Mouse (Mus musculus) heart, embryonic 16.5 days (tissue): ENCODE data around the gene Smg9. TPM values are rescaled to one million over a fixed set of nuclear protein-coding genes. Genes with fewer than 3 reads are reported as not detected.
A peak's percentile ranks its signal among the peaks of the same experiment; 100 is the strongest.

Experiments
- ATAC-seq: fragments of 200-750 bp; cut with Nextera tagmentation; replicated peaks from 2 replicates; pipeline ENCODE4 v1.8.0; 2017; ENCODE audit warnings: moderate number of reproducible peaks; ENCODE audit not compliant: insufficient read depth, low FRiP score; ENCODE audit errors: extremely low read depth
- H3K27ac ChIP-seq: fragments of 300-500 bp; sonication (generic); 2 replicates; pipeline ENCODE4 v1.5.1; 2014; ENCODE audit warnings: mild to moderate bottlenecking, low read length, control low read depth, moderate library complexity
- H3K27me3 ChIP-seq: fragments of 300-500 bp; sonication (generic); 2 replicates; pipeline ENCODE4 v1.6.1; 2014; ENCODE audit warnings: low read length, mixed read lengths; ENCODE audit not compliant: control insufficient read depth, insufficient read depth
- H3K36me3 ChIP-seq: fragments of 300-500 bp; sonication (generic); 2 replicates; pipeline ENCODE4 v1.6.1; 2014; ENCODE audit not compliant: control insufficient read depth, insufficient read depth
- H3K4me1 ChIP-seq: fragments of 300-500 bp; sonication (generic); 2 replicates; pipeline ENCODE4 v1.6.1; 2014; ENCODE audit warnings: low read length, mixed read lengths; ENCODE audit not compliant: control insufficient read depth, insufficient read depth
- H3K4me2 ChIP-seq: fragments of 300-500 bp; sonication (generic); 2 replicates; pipeline ENCODE4 v1.6.1; 2014; ENCODE audit warnings: low read depth, mild to moderate bottlenecking, control low read depth, low read length
- H3K4me3 ChIP-seq: fragments of 300-500 bp; sonication (generic); 2 replicates; pipeline ENCODE4 v1.5.1; 2014; ENCODE audit warnings: mild to moderate bottlenecking, control low read depth, low read length
- H3K9ac ChIP-seq: fragments of 300-500 bp; sonication (generic); 2 replicates; pipeline ENCODE4 v1.6.1; 2014; ENCODE audit warnings: low read length, control low read depth
- H3K9me3 ChIP-seq: fragments of 300-500 bp; sonication (generic); replicated peaks from 2 replicates; pipeline ENCODE4 v1.6.1; 2016; ENCODE audit warnings: low read length; ENCODE audit not compliant: control insufficient read depth
- WGBS: fragments of 180-500 bp; shearing (Covaris S2); extraction: QIAGEN DNeasy Blood & Tissue Kit; methylation state at CpG from one replicate; pipeline ENCODE4 v1.1.7; 2014; 5-methylcytosine and 5-hydroxymethylcytosine counted together
- polyA plus RNA-seq: library from polyadenylated mRNA; unstranded; fragments of >200 nt; fragmentation: Nextera tagmentation; extraction: Ambion mirVana; gene quantifications from 2 replicates; pipeline ENCODE4 v1.2.1, GENCODE M21; 2015

Gene Smg9
- 18.7 and 20.5 TPM in 2 replicates for polyA plus RNA-seq

DNA sequence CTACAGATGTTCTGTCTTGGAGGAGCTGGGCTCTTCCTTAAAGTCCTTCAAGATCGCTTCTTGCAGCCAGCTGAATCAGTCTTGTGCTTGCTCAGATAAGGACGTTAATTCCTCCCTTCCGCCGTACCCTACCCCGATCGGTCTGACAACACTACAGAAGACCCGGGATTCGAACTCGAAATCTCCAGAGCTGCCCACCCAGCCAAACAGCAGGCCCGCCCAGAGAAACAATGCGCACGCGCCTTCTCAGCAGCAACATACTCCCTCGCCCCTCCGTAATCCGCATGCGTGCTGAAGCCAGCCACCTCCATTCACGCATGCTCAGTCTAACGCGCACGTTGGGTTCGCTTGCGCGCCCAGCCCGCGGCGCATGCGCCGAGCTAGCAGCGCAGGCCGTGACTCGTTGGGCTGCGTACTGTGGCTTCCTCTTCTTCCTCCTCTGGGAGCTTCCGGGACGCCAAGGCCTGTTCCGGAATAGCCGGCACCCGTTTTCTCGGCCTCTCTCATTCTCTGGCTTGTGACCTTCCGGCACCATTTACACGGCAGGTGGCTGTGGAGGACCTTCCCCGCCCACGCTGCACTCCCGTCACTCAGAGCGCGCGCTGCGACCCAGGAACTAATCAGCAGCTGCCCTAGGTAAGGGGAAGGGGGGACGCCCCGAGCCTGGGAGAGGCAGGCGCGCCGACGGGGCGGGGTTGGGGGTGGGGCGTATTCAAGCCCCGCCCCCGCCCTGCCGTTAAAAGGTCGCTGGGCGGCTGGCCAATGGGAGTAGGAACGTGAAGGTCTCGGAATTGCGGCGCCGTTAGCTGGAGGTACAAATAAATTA, at the start of gene Smg9:
TSS of gene Smg9 (plus strand) at position 364 of the 826 bp plus-strand sequence.
- no peaks in the 10 kb centered on the region for H3K27me3 ChIP-seq
- H3K9ac ChIP-seq, result peak within 1 kb of the TSS; percentile 78
- H3K36me3 ChIP-seq, result peaks cover 11% of the 10 kb centered on the region; the same call in 1 of the 2 replicates
- ATAC-seq, result peak; percentile 96
- H3K27ac ChIP-seq, result peak within 1 kb of the TSS; percentile 97
- H3K9me3 ChIP-seq, result no peaks in the 10 kb centered on the region
- peak within 1 kb of the TSS; percentile 64 for H3K4me2 ChIP-seq
- H3K4me3 ChIP-seq, result peak within 1 kb of the TSS; percentile 67
- 2% methylated on average over 66 of the region's 66 CpGs for WGBS
- H3K4me1 ChIP-seq, result no peaks in the 10 kb centered on the region; the same call in 1 of the 2 replicates

DNA sequence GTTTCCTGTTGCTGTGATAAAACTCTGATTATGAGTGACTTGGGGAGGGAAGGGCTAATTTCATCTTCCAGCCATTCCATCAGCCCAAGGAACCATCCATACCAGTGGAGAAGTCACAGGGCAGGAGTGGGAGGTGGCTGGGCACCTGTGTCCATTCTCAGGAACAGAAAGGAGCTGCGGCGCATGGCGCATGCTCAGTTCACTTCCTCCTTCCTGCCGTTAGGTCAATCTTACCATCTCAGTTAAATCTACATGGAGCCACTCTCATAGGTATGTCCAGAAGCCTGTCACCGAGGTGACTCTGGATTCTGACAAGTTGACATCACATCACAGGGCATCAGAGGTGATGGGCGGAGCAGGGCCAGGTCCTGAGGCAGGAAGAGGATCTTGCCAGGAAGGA, 43.8 kb upstream of the Smg9 start:
- Histone ChIP-seq H3K4me3 (no peak overlapping the region), H3K9me3 (0 out of 2 replicates have a peak, but pooled peaks cover 5% of the 10 kb centered on the region), H3K4me1 (no peaks in the 10 kb centered on the region), H3K27me3 (no peaks in the 10 kb centered on the region; the same call in 1 of the 2 replicates), H3K36me3 (no peaks in the 10 kb centered on the region), H3K9ac (no peak overlapping the region), H3K4me2 (no peak overlapping the region), H3K27ac (no peak overlapping the region)
- 82% methylated on average over 6 of the region's 6 CpGs for WGBS
- no peak for ATAC-seq

DNA sequence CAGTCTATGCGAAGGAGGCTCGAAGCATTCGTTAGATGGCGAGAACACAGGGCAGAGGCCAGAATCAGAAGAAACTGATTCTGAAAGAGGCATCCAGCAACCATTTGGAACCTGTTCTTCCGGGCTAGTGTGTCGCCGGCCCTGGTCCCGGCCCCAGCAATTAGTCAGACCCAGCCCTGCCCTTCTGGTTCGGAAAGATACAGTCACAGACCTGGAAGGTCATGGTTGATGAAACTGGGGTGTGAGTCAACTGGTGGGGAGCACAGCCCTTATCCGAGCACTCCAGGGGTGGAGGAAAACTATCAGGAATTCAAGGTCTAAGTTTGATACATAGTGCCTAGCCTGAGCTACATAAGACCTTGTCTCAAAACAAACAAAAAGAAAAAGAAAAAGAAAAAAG, 43.3 kb upstream of the Smg9 start:
- Histone ChIP-seq H3K4me2 (no peak overlapping the region), H3K4me3 (no peak overlapping the region), H3K9me3 (0 out of 2 replicates have a peak, but pooled peaks cover 6% of the 10 kb centered on the region), H3K9ac (no peak overlapping the region), H3K27ac (no peak overlapping the region), H3K27me3 (no peaks in the 10 kb centered on the region; the same call in 1 of the 2 replicates), H3K4me1 (no peaks in the 10 kb centered on the region), H3K36me3 (no peaks in the 10 kb centered on the region)
- 76% methylated on average over 10 of the region's 10 CpGs for WGBS
- no peak for ATAC-seq

DNA sequence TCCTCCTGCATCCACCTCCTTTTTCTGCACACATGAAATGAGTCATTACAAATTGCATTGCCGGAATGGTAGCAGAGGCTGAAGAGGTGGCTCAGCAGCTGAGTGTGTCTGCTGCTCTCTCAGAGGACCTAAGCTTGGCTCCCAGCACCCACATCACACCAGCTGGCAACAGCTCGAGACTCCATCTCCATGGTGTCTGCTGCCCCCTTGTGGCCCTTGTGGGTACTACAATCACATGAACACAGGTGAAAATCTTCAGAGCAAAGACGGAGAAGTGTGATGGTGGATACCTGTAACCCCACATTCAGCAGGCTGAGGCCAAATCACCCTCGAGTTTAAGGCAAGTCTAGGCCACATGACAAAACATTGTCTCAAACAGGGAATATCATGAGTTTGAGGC, 41.5 kb upstream of the Smg9 start:
- no peak for ATAC-seq
- H3K27me3 ChIP-seq, result no peaks in the 10 kb centered on the region
- 41% methylated on average over 4 of the region's 4 CpGs for WGBS
- H3K4me1 ChIP-seq, result no peaks in the 10 kb centered on the region
- H3K9me3 ChIP-seq, result 0 out of 2 replicates have a peak, but pooled peaks cover 7% of the 10 kb centered on the region
- no peak overlapping the region for H3K27ac ChIP-seq
- no peak overlapping the region for H3K4me3 ChIP-seq
- no peak overlapping the region for H3K4me2 ChIP-seq
- no peak overlapping the region for H3K9ac ChIP-seq
- no peaks in the 10 kb centered on the region for H3K36me3 ChIP-seq

DNA sequence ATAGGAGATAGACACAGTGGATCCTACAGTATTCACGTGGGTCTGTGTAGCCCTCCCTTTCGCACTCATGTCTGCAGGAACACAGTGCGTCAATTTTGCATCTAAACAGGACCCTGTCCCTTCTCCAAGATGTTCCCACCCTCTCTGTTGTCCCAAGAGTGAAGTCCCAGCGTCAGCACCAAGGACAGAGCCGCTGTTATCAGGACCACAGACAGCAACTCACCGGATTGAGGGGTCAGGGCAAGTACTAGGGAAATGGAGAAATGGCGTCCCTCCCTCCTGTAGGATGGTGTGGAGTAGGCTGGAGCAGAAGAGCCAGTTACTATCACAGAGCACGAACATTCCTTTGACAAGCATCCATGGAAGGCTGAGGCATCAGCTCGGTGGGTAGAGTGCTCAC, 40.1 kb upstream of the Smg9 start:
- Histone ChIP-seq H3K4me3 (no peak overlapping the region), H3K9ac (no peak overlapping the region), H3K27ac (no peak overlapping the region), H3K36me3 (no peaks in the 10 kb centered on the region), H3K27me3 (no peaks in the 10 kb centered on the region), H3K9me3 (0 out of 2 replicates have a peak, but pooled peaks cover 7% of the 10 kb centered on the region), H3K4me2 (no peak overlapping the region), H3K4me1 (no peaks in the 10 kb centered on the region)
- no peak for ATAC-seq
- WGBS, result 24% methylated on average over 9 of the region's 9 CpGs

DNA sequence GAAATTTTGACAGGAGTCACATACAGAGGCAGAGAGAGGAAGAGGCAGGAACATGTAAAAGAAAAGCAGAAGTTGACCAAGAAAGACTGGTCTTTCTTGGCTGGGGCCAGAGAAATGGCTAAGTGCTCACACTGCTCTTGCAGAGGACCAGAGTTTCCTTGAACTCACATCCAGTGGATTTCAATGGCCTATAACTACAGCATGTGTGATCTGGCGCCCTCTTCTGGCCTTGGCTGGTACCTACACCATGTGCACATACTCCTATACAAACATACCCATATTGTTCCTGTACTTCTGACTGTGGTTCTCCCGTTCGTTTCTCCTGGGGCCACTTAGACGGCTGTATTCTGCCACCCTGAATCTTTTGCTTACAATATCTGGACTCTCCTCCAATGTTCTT, 38.4 kb upstream of the Smg9 start:
- H3K9me3 ChIP-seq, result 0 out of 2 replicates have a peak, but pooled peaks cover 7% of the 10 kb centered on the region
- no peaks in the 10 kb centered on the region for H3K27me3 ChIP-seq
- H3K4me2 ChIP-seq, result no peak overlapping the region
- 64% methylated on average over 4 of the region's 4 CpGs for WGBS
- no peak overlapping the region for H3K9ac ChIP-seq
- no peaks in the 10 kb centered on the region for H3K4me1 ChIP-seq
- no peak overlapping the region for H3K27ac ChIP-seq
- H3K4me3 ChIP-seq, result no peak overlapping the region
- H3K36me3 ChIP-seq, result no peaks in the 10 kb centered on the region
- ATAC-seq, result no peak

DNA sequence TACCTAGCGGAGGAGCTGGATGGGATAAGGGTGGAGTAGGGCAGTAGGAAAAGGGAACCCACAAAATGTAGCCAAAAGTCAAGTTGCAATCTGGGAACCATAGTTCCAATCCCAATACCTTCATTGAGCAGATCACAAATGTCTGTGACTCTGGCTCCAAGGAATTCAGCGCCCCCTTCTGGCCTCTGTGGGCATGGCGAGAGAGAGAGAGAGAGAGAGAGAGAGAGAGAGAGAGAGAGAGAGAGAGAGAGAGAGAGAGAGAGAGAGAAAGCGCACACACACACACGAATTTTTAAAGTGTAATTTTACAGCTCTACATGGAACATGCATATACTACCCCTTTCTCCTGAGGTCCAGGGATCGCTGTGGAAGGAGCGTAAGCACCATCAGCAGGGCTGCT, 36.2 kb upstream of the Smg9 start:
- Histone ChIP-seq H3K4me1 (no peaks in the 10 kb centered on the region), H3K9me3 (0 out of 2 replicates have a peak, but pooled peaks cover 2% of the 10 kb centered on the region), H3K9ac (no peak overlapping the region), H3K36me3 (no peaks in the 10 kb centered on the region), H3K4me3 (no peak overlapping the region), H3K27me3 (no peaks in the 10 kb centered on the region), H3K27ac (no peak overlapping the region), H3K4me2 (no peak overlapping the region)
- WGBS, result 20% methylated on average over 7 of the region's 7 CpGs
- no peak for ATAC-seq

DNA sequence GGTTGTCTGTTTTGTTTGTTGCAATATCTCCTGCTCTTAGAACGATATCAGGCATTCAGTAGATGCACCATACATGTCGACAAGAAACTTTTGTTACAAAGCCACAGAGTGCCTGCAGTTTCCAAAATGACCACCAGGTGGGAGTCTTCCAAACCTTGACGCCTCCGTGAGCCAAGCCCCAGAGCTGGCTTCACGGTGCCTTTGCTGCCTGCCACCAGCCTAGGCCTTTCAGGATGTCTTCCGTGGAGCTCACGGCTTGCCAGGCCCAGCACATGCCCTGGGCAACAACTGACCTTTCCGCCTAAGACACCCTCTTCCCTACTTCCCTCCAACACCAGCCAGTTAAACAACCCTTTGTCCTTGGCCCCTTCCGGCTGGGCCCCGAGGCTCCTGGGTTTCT, 34.6 kb upstream of the Smg9 start:
- no peak overlapping the region for H3K9ac ChIP-seq
- H3K4me1 ChIP-seq, result no peaks in the 10 kb centered on the region
- H3K9me3 ChIP-seq, result 0 out of 2 replicates have a peak, but pooled peaks cover 2% of the 10 kb centered on the region
- H3K27me3 ChIP-seq, result no peaks in the 10 kb centered on the region
- H3K4me2 ChIP-seq, result no peak overlapping the region
- ATAC-seq, result no peak
- 22% methylated on average over 10 of the region's 10 CpGs for WGBS
- no peaks in the 10 kb centered on the region for H3K36me3 ChIP-seq
- H3K4me3 ChIP-seq, result no peak overlapping the region
- H3K27ac ChIP-seq, result no peak overlapping the region

DNA sequence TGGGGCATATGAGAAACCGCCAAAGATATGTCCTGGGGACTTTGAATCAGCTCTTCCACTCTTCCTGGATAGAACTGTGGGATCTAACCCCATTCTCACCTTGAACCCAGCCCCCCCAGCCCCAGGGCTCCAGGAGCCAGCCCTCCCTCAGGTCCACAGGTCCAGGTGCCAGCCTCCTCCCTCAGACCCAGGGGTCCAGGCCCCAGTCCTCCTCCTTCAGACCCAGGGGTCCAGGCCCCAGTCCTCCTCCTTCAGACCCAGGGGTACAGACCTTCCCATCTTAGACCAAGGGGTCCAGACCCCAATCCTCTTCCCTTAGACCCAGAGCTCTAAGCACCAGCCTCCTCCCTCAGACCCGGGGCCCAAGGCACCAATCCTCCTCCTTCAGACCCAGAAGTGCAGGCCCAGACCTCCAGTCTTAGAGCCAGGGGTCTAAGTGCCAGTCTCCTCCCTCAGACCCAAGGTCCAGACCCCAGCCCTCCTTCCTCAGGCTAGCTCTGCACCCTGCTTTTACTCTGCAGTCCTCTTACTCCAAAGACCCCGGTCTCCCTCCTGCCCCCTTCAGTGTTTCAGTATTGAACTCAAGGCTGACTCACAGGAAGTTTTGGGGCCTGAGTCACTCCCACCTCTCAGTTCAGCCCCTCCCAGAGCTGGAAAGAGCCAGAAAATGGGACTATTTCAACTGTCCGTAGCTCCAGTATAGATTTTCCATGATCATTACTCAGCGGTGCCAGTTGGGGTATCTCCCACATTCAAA, 34.0 kb upstream of the Smg9 start:
- H3K27ac ChIP-seq, result no peak overlapping the region
- ATAC-seq, result no peak
- H3K27me3 ChIP-seq, result 0 out of 2 replicates have a peak, but pooled peaks cover 2% of the 10 kb centered on the region
- 0 out of 2 replicates have a peak, but pooled peaks cover 2% of the 10 kb centered on the region for H3K9me3 ChIP-seq
- H3K9ac ChIP-seq, result no peak overlapping the region
- H3K4me2 ChIP-seq, result no peak overlapping the region
- H3K4me3 ChIP-seq, result no peak overlapping the region
- WGBS, result 61% methylated on average over 5 of the region's 5 CpGs
- no peaks in the 10 kb centered on the region for H3K4me1 ChIP-seq
- no peaks in the 10 kb centered on the region for H3K36me3 ChIP-seq
